Mouse (Mus musculus): ENCODE results near the gene Vwf.

DNA sequence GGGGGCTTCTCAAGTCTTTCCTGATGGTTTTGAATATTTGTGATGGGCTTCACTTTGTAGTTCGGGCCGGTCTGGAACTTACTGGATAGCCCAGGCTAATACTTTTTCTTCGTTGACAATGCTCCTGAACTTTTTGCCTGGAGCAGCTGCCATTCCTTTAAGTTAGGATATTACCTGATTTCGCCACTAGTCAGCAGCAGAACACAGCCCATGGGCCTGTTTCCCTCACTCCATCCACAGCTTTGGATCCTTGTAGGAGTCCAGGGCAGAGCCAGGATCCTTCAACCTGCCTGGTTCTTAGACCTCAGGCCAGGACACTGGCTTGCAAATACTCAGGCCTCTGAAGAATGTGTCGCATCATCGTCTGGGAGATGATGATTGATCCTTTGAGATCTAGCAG, 74.2 kb downstream of the Vwf start:
- no peak for TF ChIP-seq POLR2A (IDR thresholded peaks at IDR 0.05; ENCODE audit: control insufficient read depth, low read depth, low read length)
- TF ChIP-seq CTCF (IDR thresholded peaks at IDR 0.05; ENCODE audit: control insufficient read depth, insufficient read depth, insufficient replicate concordance, low read depth, low read length): no peak; the same call in 1 of the 2 replicates
